Mouse (Mus musculus) sigmoid colon, adult 10 weeks (tissue): ENCODE data around the gene Igsf6. TPM values are rescaled to one million over a fixed set of nuclear protein-coding genes. Genes with fewer than 3 reads are reported as not detected.

ENCODE experiments used
- polyA plus RNA-seq: library from polyadenylated mRNA; stranded (reverse); fragments of 350-450 nt; fragmentation: Illumina TruSeq; extraction: RNeasy Lipid Tissue Mini Kit (QIAGEN cat#74804); gene quantifications from one replicate; pipeline ENCODE4 v1.2.3, GENCODE M21; 2014; ENCODE audit warnings: low read depth, low replicate concordance

Igsf6 gene
- 7.3 TPM for polyA plus RNA-seq

DNA sequence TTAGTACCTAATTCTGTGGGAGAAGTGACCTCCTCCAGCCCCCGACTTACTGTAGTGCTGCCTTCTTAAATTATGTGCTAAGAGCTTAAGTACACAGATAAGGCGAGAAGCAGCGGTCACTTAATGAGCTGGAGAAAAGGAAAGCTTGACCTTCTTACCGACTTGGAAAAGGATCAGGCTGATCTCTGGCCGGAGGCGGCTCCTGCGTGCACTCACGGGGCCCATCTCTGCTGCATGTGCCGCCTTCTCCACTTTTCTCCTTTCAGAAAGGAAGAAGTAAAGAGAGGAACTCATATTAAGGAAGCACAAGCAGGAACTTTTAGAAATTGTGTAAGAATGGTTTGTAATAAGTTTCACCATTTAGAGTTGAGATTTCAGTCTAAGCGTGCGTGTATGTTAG is at the start of gene Igsf6:
TSS of gene Igsf6 (minus strand) at position 292 of the 400 bp plus-strand sequence.

DNA sequence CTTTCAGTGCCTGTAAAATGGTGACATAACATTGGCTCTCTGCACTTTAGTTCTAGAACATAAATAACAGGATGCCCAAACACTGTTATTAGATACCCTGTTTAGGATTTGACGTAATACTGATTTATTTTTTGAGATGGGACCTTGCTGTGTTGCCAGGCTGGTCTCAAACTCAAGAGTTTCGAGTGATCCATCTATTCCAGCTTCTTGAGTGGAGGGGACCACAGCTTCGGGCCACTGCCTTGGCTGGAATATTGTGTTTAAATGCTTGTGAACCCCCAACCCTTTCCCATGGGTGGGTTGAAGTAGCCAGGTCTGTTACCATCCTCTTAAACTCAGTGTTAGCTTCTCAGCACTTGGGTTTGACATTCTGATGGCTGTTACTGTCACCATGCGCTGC is 7.0 kb upstream of the Igsf6 start, which contains the start of gene Otoa:
TSS of gene Otoa (plus strand) at position 301 of the 400 bp plus-strand sequence.

DNA sequence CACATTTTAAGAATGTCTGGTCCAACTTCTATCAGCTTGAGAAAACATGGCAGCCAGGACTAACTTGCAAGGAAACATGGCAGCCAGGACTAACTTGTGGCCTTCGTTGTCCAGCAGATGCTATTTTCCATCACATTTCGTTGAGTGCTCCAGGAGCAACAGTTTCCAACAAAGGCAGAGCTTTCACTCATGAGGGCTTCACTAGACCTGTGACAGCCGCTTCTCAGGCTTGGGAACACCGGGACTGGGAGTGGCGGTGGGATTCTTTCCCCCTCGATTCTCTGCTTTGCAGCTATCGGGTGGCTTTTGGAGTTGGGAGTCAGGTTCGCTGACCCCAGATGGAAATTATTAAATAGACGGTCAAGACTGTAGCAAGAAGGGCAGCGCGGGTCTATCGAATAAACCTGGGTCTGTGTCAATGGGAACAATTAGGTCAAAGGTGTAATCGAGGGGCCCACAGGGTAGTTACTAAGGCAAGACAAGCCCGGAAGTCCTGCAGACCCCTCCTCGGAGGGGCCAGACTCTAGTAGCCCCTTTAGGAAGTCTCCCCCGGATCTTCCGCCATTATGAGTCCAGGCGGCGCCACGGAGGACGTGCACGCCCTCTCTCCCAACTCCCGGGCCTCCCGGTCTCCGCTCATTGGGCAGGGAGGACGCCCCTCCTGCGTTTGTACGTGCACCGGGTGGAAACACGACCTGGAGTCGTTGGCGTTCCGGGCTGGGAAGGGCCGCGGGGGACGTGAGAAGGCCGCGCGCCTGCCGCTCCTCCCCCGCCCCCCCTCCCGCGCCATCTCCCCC is 40.3 kb downstream of the Igsf6 start, which contains the start of gene Mettl9:
TSS of gene Mettl9 (plus strand) at position 590 of the 797 bp plus-strand sequence.

Other genes starting within 250 kb of the Igsf6 start
- gene Eef2k, start 231.7 kb downstream of the Igsf6 start, polyA plus RNA-seq = 18.6 TPM
- 10.9 TPM for gene Polr3e, start 156.8 kb downstream of the Igsf6 start, polyA plus RNA-seq
- gene Cdr2, start 92.3 kb downstream of the Igsf6 start, polyA plus RNA-seq = 12.8 TPM
- 0.41 TPM for gene Mfsd13b, start 92.1 kb downstream of the Igsf6 start, polyA plus RNA-seq
- gene Mettl9, start 40.1 kb downstream of the Igsf6 start, polyA plus RNA-seq = 380 TPM
- gene Otoa, start 7.1 kb upstream of the Igsf6 start, polyA plus RNA-seq = not detected